Mouse (Mus musculus) C2C12 (cell line): ENCODE measurements around the gene Scamp2. TPM values are rescaled to one million over a fixed set of nuclear protein-coding genes. Genes with fewer than 3 reads are reported as not detected.

Experiments
- H3K27me3 ChIP-seq: one replicate; pipeline ENCODE4 v1.6.1; 2011; ENCODE audit not compliant: control insufficient read depth, insufficient read depth, insufficient read length
- H3K36me3 ChIP-seq: one replicate; pipeline ENCODE4 v1.6.1; 2011; ENCODE audit not compliant: control insufficient read depth, insufficient read depth
- H3K4me3 ChIP-seq: one replicate; pipeline ENCODE4 v1.5.1; 2011; ENCODE audit warnings: mild to moderate bottlenecking, control low read depth; ENCODE audit not compliant: poor library complexity, insufficient read depth, severe bottlenecking
- H3K79me2 ChIP-seq: one replicate; pipeline ENCODE4 v1.6.1; 2011; ENCODE audit not compliant: control insufficient read depth, insufficient read depth
- H3K79me3 ChIP-seq: one replicate; pipeline ENCODE4 v1.6.1; 2011; ENCODE audit warnings: low read depth, control low read depth
- H3ac ChIP-seq: one replicate; pipeline ENCODE3; 2011; ENCODE audit warnings: low read depth; ENCODE audit not compliant: control insufficient read depth, insufficient read length
- CEBPB ChIP-seq: IDR thresholded peaks from one replicate; pipeline ENCODE4 v1.6.1; 2011; ENCODE audit warnings: low read depth, mild to moderate bottlenecking, control low read depth, moderate library complexity
- CTCF ChIP-seq: IDR thresholded peaks from one replicate; pipeline ENCODE4 v1.5.1; 2011; ENCODE audit not compliant: control insufficient read depth, insufficient read depth, insufficient read length
- FOSL1 ChIP-seq: IDR thresholded peaks from one replicate; pipeline ENCODE4 v1.8.0; 2011; ENCODE audit warnings: mild to moderate bottlenecking, low read length; ENCODE audit not compliant: poor library complexity, insufficient read depth, severe bottlenecking
- MAX ChIP-seq: IDR thresholded peaks from one replicate; pipeline ENCODE4 v1.6.1; 2011; ENCODE audit warnings: mild to moderate bottlenecking, control low read depth
- MYOD1 ChIP-seq: IDR thresholded peaks from one replicate; pipeline ENCODE4 v1.6.1; 2011; ENCODE audit warnings: low read depth; ENCODE audit not compliant: control insufficient read depth, insufficient read length
- MYOG ChIP-seq: IDR thresholded peaks from one replicate; pipeline ENCODE4 v1.6.1; 2011; ENCODE audit not compliant: control insufficient read depth, insufficient read length; ENCODE audit errors: extremely low read depth
- USF1 ChIP-seq: IDR thresholded peaks from one replicate; pipeline ENCODE4 v1.6.1; 2011; ENCODE audit warnings: low read depth, mild to moderate bottlenecking, control low read depth, moderate library complexity
- polyA plus RNA-seq: library from polyadenylated mRNA; unstranded; fragments of >200 nt; fragmentation: generic; extraction: Trizol; gene quantifications from one replicate; pipeline ENCODE4 v1.2.1, GENCODE M21; 2012; ENCODE audit warnings: missing spikeins

The Scamp2 gene
- polyA plus RNA-seq, 1 experiment = 22.5 TPM

GRCm38 (mm10) chr9:57600620-57601352 lies 40.0 kb downstream of the Scamp2 start:
- no peaks in the 10 kb centered on the region for H3K79me3 ChIP-seq
- TF ChIP-seq CEBPB = no peak
- peak; percentile 27 for TF ChIP-seq MYOD1
- no peaks in the 10 kb centered on the region for H3K27me3 ChIP-seq

DNA sequence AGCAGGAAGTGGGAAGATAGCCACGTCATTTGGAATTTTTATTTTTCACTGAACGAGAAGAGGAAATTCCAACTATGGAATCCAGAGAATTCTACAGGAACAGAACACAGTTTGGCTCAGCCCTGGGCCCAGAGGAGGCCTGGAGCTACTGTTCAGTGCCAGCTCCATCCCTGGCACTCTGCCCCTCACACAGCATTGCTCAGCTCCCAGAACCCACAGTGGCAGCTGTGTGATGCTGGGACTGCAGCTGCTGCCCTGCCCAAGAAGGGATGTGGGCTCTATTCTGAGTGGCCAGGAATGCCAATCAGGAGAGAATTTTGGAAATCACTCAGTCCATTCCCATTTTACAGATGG lies 40.6 kb downstream of the Scamp2 start:
- Histone ChIP-seq H3K27me3 (no peaks in the 10 kb centered on the region), H3ac (no peak overlapping the region), H3K4me3 (no peak overlapping the region), H3K79me2 (peaks cover 8% of the 10 kb centered on the region), H3K36me3 (peaks cover 7% of the 10 kb centered on the region), H3K79me3 (no peaks in the 10 kb centered on the region)
- TF ChIP-seq MAX (no peak), MYOD1 (peak; percentile 96)

More at GRCm38 (mm10) chr9:57600620-57601352, 40.0 kb downstream of the Scamp2 start:
- Histone ChIP-seq H3ac (no peak overlapping the region), H3K36me3 (peaks cover 10% of the 10 kb centered on the region), H3K4me3 (no peak overlapping the region), H3K79me2 (peaks cover 8% of the 10 kb centered on the region)

- TF ChIP-seq CEBPB = no peak
- peak; percentile 70 for TF ChIP-seq USF1
Observed at GRCm38 (mm10) chr9:57602098-57602497, 41.4 kb downstream of the Scamp2 start.

DNA sequence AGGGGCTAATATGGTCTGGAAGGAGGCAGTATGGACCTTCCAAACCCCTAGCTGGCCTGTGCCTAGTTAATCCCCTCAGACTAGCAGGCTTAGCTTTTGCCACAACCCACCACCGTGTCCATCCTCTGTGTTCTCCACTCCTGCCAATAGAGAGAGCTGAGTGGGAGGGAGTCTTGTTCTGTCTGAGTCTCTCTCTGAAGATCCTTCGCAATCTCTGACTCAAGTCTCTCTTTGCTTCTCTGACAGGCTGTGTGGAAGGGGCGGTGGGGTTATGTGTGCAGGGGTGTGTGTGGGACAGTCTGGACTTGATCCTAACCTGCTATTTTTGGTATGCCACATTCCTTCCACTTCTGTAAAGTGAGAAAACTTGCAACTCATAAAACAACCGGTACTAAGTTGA lies 44.1 kb downstream of the Scamp2 start:
- H3K36me3 ChIP-seq = peaks cover 3% of the 10 kb centered on the region
- H3ac ChIP-seq = no peak overlapping the region
- no peaks in the 10 kb centered on the region for H3K27me3 ChIP-seq
- peaks cover 8% of the 10 kb centered on the region for H3K79me2 ChIP-seq
- TF ChIP-seq USF1 (no peak), CEBPB (no peak), MAX (no peak)
- H3K79me3 ChIP-seq = no peaks in the 10 kb centered on the region
- no peak overlapping the region for H3K4me3 ChIP-seq

More at GRCm38 (mm10) chr9:57602098-57602497, 41.4 kb downstream of the Scamp2 start:
- peaks cover 8% of the 10 kb centered on the region for H3K79me2 ChIP-seq
- no peaks in the 10 kb centered on the region for H3K79me3 ChIP-seq
- H3ac ChIP-seq = no peak overlapping the region
- no peak overlapping the region for H3K4me3 ChIP-seq
- H3K36me3 ChIP-seq = peaks cover 3% of the 10 kb centered on the region
- H3K27me3 ChIP-seq = no peaks in the 10 kb centered on the region

DNA sequence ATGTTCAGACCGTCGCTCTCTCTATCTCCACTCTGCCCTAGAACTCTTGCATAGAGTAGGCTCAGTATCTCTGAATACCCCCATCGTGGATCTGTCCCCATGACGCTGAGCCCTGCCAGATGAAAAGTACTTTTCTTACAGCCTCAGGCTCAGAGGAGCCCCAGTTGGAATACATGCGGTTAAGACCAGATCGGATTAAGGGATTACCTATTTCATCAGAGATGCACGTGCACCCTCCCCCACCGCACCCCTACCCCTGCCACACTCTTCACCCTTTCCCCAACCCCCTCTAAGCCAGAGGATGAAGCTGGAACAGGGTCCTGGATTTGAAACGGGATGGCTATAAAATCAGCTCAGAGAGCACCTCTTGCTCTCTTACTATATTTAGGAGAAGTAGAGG lies 44.8 kb downstream of the Scamp2 start:
- Histone ChIP-seq H3ac (no peak overlapping the region), H3K36me3 (peaks cover 3% of the 10 kb centered on the region), H3K79me2 (peaks cover 8% of the 10 kb centered on the region), H3K4me3 (no peak overlapping the region), H3K79me3 (no peaks in the 10 kb centered on the region), H3K27me3 (no peaks in the 10 kb centered on the region)
- TF ChIP-seq MAX (no peak), MYOG (no peak), CEBPB (no peak), FOSL1 (no peak), MYOD1 (no peak), CTCF (no peak), USF1 (no peak)

DNA sequence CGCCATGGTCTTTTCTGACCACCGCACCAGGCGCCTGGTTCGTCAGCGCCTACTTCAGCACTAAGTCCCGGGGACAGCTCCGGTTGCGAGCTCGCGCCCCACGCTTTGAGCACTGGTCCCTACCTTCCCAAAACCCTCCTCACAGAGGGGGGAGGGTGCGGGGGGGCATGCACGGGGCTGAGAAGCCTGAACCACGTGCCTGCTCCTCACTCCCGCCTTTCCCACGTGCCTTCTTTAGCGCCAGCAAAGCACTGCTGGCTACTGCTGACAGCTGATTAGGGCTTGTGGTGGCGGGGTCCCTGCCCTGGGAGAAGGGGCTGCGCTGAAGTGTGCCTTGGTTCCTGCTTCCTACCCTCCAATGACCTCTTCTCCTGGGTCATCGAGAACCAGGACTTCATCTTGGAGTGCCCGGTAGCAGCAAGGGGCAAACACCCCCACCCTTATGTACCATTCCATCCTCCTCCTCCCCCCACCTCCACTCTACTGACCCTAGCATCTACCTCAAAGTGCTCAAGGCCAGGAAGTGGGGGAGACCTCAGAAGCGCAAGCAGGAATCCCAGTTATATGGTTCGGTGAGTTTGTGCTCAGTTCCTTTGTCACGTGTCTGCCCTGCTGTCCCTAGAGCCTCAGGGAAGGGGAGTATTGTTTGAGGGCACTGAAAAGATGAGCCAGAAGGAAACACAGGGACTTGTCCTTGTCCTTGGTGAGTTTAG lies 45.6 kb downstream of the Scamp2 start, which contains the start of gene Cplx3:
Gene Cplx3, minus strand, starts transcription at position 143 of the 713 bp plus-strand sequence.
- H3K79me3 ChIP-seq = no peaks in the 10 kb centered on the region
- TF ChIP-seq USF1 = no peak
- TF ChIP-seq MYOD1 = no peak
- no peak for TF ChIP-seq CTCF
- TF ChIP-seq MYOG = no peak
- peaks cover 8% of the 10 kb centered on the region for H3K79me2 ChIP-seq
- peaks cover 3% of the 10 kb centered on the region for H3K36me3 ChIP-seq
- no peaks in the 10 kb centered on the region for H3K27me3 ChIP-seq
- H3K4me3 ChIP-seq = no peak within 1 kb of the TSS
- no peak within 1 kb of the TSS for H3ac ChIP-seq
